Mouse (Mus musculus) gastrocnemius, postnatal 14 days (tissue): Measurements from ENCODE around the gene Zcchc7. TPM values are rescaled to one million over a fixed set of nuclear protein-coding genes. Genes with fewer than 3 reads are reported as not detected.
"Not testable (repeated sequence)": the region's sequence is repeated elsewhere in the genome, so short reads cannot be mapped to it uniquely, and the experiment has no call there.

ENCODE experiments used
- DNase-seq: peaks from one replicate; pipeline ENCODE4 v3.0.0; 2021; ENCODE audit warnings: mixed read lengths
- intact Hi-C: fragments of 180-260 bp; cut with DNase I; formaldehyde crosslinking; loops from one replicate; pipeline ENCODE4 v1.15.1; 2025; ENCODE audit warnings: low total_unique reads
- total RNA-seq, 2 experiments: library from RNA; stranded (reverse); gene quantifications; 2 replicates each; pipeline ENCODE4 v1.2.3; 2021

Gene Zcchc7
- total RNA-seq, 2 experiments from 2014 or later: 13.1 to 13.4 TPM

DNA sequence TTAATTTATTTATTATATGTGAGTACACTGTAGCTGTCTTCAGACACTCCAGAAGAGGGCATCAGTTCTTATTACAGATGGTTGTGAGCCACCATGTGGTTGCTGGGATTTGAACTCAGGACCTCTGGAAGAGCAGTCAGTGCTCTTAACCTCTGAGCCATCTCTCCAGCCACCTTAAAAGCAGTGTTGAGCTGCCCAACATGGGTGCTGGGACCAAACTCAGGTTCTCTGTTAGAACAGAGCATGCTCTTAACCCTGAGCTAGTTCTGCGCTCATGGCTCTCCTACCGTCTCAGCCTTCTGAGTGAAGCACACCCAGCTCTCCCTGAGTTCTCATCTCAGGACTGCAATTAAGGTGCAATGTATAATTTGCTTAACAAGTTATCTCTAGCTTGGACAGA is 190.4 kb downstream of the Zcchc7 start:
- intact Hi-C loops, DNase-seq: not testable (repeated sequence)

DNA sequence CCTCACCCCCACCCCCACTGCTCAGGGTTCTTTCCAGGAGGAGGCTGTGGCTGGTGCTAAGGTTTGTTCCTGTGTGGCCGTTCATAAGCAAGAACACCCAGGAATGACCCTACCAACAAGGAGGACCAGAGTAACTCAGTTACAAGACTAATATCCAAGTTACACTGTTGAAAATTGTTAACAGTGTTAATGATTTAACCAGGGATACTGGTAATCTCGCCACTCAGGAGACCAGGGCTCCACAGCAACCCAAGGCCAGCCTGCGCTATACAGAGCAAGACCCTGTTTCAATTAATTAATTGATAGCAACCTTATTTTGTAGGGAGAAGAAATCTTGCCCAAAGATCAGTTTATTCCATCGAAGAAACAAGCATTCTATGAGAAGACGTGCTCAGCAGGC is 191.8 kb downstream of the Zcchc7 start:
- DNase-seq: no peak
- intact Hi-C loops: no loop called here

DNA sequence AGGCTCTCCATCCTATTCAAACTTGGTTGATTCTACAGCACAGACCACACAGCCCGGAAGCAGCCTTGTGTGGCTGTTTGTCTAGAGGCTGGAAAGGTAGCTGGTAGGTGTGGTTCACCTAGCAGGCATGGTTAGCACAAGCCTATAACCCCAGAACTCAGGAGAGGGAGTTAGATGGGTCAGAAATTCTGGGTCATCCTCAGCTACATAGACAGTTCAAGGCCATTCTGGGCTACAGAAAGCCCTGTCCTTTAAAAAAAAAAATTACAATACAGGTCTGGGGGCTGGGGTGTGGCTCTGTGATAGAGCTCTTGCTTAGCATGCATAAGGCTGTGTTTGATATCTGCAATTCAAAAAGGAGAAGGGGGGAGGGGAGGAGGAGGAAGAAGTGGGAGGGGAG is 192.6 kb downstream of the Zcchc7 start:
- intact Hi-C loops: no loop called here
- DNase-seq: no peak

DNA sequence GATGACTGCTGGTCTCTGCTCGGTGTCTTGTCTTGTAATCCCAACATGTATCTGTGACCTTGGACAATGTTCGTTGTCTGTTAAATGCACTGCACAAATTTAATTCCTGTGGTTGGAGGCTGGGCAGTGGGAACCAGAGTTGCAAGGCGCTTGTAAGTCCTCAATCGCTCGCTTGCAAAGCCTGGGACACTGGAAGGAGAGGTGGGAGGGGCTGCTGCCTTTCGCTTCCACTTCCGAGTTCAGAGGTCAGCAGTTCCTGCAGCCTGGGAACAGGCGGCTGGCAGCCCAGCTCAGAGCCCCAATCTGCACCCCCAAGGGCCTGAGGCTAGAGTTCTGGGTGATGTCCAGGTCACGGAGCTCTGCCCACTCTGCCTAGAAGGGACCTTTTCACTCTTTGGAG is 197.4 kb downstream of the Zcchc7 start:
- DNase-seq: no peak
- intact Hi-C loops: no loop called here

DNA sequence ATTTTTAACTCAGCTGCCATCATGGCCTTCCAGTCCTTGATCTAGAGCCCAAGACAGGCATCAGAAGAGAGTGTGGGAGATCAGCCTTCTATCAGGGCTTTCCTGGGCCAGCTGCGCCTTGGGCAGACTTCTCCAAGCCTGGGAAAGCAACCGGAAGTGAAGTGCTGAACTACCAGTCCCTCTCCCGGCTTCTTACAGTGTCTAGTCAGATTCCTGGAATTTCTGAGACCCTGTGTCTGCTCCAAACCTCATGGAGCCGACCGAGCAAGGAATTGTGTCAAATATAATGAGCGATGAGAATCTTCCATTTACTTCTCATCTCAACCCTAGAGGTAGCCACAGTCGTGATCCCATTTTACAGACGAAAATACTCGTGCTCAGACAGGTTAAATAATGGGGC is 203.1 kb downstream of the Zcchc7 start:
- no peak for DNase-seq
- intact Hi-C loops: no loop called here

DNA sequence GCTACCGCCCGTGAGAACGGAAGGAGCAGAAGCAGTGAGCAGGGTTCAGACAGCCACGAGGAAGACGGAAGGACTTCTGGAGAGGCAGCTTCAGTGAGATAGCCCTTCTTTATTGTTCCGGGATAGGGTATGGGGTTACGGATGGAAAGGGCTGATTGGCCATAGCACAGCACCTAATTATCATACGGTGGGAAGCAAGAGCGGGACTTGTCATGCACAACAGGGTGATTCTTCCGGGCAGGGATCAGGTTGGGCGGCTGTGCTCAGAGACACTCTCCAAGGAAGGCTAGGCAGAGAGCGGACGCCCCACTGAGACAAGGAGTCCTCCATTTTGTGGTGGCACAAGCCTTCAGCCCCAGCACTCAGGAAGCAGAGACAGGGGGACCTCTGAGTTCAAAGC is 203.5 kb downstream of the Zcchc7 start:
- no peak for DNase-seq
- intact Hi-C loops: no loop called here

DNA sequence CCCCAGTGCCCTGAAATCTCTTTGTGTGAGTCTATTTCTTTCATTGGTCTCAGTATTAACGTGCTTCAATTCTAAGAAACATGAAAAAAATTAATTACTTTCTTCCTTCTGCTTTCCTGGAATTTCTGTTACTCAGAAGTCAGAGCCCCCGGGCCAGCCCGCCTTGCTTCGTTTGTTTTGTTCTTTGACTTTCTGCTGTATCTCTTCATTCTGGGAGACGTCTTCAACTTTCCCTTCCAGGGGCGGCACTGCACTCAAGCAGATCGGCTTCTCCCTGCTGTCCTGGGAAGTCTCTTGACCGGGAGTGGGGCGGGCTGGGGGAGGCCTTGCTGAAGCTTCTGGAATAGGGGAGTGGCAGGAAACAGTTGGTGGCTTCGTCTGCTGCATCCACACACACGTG is 207.5 kb downstream of the Zcchc7 start:
- no peak for DNase-seq
- intact Hi-C loops: no loop called here

DNA sequence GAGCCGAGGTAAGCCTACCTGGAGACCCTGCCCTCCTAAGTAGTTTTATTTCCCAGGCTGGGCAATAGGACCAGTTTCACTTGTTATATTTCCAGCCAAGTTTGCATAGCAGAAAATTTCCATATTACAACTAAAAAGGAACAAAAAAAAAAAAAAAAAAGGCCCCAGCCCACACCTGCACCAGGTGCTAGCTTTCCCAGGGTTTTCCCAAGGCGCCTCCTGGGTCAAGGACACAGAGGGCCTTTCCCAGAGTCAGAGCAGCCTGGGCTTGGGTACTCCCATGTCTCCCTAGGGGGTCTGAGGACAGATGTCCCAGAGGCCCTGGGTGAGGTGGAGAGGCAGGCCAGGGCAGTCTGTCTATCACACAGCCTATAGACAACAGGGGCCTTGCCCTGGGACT is 209.5 kb downstream of the Zcchc7 start:
- no peak for DNase-seq
- intact Hi-C loops: no loop called here

DNA sequence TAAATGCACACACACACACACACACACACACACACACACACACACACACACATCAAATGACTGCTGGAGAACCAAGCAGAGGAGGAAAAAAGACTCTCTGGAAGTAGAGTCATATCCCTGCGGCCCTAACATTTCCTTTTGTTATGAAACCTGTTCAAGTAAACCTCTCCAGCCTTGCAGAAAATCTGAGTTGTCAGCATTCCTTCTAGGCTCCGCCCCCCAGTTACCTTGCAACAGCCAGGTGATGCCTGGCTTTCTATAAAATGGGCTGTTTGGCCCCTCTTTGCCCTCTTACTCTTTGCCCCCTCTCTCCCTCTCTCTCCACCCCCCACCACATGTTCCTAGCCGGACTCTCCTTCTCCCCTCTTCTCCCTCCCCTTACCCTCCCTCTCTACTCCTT is 210.1 kb downstream of the Zcchc7 start:
- intact Hi-C loops: no loop called here
- no peak for DNase-seq

DNA sequence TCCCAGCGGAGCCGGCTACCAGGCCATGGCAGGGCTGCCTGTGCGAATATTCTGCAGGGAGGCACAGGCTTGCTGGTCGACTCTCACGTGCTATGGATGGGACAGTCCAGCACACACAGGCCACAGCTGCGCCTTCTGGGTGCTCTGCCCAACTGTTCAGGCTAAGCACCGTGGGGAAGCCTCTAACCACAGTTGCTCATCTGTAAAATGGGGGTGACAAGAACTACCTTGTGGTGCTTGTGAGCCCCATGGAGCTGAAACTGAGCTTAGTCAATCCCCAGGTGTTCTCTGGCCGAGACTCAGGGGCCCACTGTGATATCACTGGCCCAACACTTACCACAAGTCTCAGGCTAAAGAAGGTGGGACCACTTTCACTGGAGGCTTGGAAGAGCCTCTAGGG is 211.7 kb downstream of the Zcchc7 start:
- intact Hi-C loops: no loop called here
- no peak for DNase-seq

DNA sequence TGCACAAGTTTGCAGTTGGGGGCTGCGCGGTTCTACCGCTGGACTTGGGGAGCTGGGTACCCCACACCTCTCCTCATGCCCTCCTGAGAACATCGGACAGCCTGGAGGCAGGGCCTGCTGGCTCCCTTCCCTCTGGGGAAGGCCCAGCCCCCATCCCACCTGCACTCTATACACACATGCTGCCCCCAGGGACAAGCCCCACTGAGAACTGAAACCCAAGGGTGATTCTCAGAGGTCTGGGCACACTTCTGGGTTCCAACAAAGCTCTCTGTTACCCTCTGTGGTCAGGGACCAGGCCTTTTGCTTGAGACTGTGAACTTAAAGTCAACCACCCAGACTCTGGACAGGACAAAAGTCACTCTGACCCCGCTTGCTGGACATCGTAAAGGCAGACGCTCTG is 214.4 kb downstream of the Zcchc7 start:
- no peak for DNase-seq
- intact Hi-C loops: no loop called here

DNA sequence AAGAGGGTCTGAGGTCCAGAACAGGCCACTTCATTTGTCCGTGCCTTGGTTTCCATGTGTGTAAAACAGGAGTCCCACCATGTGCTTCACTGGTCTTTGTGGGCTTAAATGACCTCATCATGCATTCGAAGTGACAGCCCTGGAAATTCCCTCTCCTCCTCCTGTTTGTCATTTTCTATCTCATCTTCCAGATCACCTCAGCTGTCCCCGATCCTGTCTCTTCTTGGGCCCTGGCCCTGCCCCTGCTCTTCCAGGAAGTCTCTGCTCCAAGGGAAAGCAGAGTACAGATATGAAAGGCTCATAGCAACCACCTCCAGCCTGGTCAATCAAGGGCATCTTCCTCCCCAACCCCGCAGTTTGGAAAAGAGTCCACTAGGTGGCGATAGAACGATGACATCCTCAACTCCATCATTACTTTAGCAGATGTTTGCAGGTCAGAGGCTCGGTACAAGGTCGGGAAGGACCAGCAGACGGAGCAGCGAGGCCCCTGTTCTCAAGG is 215.0 kb downstream of the Zcchc7 start:
- intact Hi-C loops: no loop called here
- peak; percentile 46 for DNase-seq

DNA sequence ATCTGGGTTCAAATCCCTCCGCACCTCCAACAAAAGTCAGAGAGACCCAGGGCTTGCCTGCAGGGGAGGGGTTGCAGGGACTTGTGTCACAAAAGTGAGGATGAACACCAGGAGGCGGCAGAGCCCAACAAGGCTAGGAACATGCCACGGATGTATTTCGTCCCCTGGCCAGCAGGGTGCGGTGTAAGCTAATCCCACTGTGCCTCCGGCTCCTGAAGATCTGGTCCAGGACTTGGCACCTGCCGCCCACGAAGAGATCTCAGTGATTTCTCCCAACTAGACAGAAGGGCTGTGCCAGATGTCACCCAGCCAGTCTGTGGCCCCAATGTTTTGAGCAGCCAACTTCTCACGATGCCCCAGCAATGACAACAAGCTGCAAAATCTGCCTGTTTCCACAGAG is 217.8 kb downstream of the Zcchc7 start:
- DNase-seq: peak; percentile 84
- intact Hi-C loops: no loop called here

DNA sequence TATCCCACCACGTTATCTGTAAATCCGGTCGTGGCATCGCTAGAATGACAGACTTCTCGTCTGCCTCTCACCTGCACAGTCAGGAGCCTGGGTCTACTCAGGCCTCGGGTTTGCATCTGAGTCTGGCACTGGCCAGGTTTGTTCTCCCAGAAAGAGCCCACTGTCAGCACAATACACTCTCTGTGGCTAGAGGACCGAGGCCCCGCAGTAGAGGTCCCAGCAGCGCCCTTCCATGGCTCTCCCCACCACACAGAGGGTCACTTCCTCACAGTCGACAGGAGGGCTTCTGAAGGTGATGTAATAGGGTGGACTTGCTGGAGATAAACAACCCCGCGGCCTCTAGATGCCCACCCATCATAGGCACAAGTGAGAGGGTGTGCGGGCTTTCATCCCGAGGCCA is 218.2 kb downstream of the Zcchc7 start:
- DNase-seq: no peak
- intact Hi-C loops: no loop called here

DNA sequence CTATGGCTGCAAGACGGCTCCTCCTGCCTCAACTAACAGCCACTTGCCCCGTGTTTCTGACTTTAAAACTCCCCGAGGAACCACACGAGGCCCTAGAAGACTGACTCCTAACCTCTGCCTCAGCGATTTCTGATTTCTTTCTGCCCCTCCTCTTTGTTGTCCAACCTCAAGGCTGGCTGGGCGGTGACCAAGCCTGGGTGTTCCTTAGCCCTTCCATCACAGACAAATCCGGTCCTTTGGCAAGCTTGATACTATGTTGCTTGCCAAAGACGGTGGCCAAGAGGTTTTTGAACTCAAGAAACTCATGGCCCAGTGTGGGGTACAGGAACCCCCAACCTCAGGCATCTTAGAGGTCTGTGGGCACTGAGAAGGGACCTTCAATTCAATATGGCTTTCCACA is 218.7 kb downstream of the Zcchc7 start:
- intact Hi-C loops: no loop called here
- DNase-seq: no peak

DNA sequence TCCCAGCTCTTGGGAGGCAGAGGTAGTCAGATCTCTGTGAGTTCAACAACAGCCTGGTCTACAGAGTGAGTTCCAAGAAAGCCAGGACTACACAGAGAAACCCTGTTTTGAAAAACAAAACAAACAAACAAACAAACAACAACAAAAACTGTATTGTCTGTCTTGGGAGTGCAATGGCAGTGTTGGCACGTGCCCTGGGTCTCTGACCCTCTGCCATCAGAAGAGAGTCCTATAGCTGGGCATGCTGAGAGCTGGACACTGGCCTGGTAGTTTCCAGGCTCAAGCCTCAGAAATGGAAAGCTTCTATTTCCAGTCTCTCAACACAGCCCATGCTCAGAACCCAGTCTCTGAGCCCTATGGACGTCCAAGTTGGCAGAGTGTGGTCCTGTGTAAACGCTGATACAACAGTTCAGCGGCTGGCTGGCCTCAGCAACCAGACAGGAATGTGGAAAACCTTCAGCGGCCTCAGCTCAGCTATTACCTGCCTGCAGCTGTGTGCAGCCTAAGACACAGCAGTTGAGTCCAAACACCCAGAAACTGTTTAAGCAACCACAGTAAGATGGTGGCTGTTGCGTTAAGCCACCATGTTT is 220.4 kb downstream of the Zcchc7 start:
- no peak for DNase-seq
- intact Hi-C loops: no loop called here

DNA sequence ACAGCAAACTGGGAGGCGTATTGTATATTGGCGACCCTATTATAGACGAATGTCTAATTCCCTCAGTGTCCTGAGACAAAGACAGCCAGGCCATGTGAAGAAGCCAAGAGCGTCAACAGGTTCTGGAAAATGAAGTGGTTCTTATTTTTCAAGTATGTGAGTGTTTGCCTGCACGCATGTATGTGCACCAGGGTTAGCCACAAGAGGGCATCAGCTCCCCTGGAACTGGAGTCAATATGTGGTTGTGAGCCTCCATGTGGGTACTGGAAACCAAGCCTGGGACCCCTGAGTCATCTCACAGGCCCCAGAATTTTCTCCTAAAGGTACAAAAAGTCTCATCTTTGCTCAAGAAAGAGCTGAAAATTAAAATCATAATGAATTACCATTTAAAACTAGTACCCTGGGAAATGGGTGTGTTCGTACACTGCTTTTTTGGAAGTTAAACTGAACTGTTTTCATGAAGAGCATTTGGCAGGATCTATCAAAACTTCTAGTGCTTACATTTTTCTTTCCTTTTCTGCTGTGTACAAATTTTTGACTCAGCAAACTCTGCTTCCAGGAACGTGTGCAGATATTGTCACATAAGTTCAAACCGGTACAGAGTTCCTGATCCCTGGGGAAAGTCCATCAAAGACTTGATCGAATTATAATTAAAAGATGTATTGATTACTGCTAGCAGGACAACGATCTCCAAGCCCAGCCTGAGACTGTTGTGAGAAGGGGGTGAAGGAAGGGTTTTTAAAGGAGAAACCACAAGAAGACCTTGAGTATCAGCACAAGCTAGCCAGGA is 221.4 kb downstream of the Zcchc7 start:
- DNase-seq: no peak
- intact Hi-C loops: no loop called here

DNA sequence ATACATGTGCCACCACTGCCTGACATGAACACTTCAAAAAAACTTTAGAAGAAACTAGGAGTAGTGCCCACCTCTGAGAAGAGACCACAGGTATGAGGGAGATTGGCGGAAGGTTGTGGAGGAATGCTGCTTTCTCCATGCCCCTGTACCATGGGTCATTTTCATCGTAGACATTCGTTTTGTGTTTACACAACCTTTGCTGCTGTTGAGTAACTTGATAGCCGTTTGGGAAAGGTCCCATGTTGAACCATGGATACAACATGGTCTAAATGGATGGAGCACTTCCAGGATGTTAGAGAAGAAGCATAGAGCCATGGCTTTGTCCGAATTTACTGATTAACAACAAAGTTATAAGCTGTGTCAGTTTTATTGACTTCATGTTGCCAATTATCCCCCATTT is 222.5 kb downstream of the Zcchc7 start:
- no peak for DNase-seq
- intact Hi-C loops: no loop called here

DNA sequence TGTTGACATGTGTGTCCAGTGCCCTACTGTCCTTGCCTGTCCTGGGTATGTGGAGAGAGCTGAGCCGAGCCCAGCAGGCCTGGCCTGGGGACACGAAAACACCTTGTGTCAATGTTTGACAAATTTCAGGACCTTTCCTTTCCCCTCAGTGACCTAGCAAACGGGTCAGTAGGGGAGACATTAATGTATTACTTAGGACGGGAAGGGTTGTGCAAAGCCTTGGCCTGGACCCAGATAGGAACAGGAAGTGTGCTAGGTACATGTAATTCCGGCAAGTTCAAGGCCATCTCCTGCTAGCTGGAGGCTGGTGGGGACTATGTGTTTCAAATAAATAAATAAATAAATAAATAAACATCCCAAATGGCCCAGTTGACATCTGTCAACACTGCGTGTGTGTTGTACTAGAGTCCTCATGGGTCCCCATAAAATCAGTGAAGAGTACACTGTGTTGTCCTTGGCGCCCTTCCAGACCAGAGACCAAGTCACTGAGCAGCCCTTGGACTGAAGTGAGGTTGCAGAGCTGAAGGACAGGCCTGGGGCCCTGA is 224.2 kb downstream of the Zcchc7 start:
- no peak for DNase-seq
- intact Hi-C loops: no loop called here

DNA sequence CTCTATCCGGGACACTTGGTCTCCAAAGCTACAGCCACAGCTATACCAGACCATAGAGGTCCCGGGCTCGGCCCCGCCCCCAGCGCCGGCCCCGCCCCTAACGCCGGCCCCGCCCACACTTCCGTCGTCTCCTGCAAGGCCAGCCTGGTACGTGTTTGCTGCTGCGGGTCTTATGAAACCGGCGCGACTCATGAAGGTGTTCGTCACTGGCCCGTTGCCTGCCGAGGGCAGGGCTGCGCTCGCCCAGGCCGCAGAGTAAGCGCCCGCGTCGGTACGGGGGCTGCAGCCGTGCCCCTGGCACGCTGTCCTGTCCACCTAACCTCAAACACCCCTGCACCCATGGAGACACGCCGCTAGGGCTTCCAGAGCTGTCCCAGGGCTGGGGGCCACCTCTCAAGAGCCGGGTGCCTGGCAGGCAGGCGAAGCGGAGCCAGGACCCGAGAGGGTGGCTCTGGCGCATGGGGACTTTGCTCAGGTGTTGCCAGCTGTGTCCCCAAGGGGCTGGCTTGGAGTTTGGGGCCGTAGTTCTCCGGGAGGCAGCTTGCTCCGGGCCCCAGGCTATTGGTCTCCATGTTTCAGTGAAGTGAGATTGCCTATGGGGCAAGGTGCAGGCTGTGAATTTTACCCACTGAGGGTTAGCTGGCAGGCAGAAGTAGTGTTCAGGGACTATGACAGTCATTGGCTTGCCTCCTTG is 225.8 kb downstream of the Zcchc7 start, which contains the start of gene Grhpr:
Gene Grhpr, plus strand, starts transcription at position 116 of the 694 bp plus-strand sequence.
- DNase-seq: peak; percentile 79
- intact Hi-C loops: no loop called here
